Mouse (Mus musculus) MEL (cell line): Measurements from ENCODE around the gene Wnt2b. TPM values are rescaled to one million over a fixed set of nuclear protein-coding genes. Genes with fewer than 3 reads are reported as not detected.

Source experiments
- DNase-seq: peaks from one replicate; pipeline ENCODE4 v3.0.0; 2011; ENCODE audit warnings: low read depth, low spot score
- H3K27ac ChIP-seq: 2 replicates; pipeline ENCODE4 v1.5.1; 2012; ENCODE audit warnings: low read depth, mild to moderate bottlenecking, control low read depth, low read length, moderate library complexity; ENCODE audit not compliant: control insufficient read depth
- H3K27me3 ChIP-seq, 2 experiments: fragments of 150-350 bp in 1 of 2; sonication (generic) in 1 of 2; 2 replicates each; pipeline ENCODE4 v1.6.1; 2012; ENCODE audit warnings: low read length in 2 of 2, mild to moderate bottlenecking in 2 of 2, improper control_type of control experiment in 1 of 2, moderate library complexity in 1 of 2; ENCODE audit not compliant: insufficient read depth in 2 of 2, control insufficient read depth in 1 of 2
- H3K36me3 ChIP-seq, 2 experiments: 2 replicates each; pipeline ENCODE4 v1.6.1; 2012 to 2014; ENCODE audit warnings: low read length in 2 of 2, improper control_type of control experiment in 1 of 2, inconsistent platforms in 1 of 2, mild to moderate bottlenecking in 1 of 2; ENCODE audit not compliant: insufficient read depth in 2 of 2, control insufficient read depth in 1 of 2
- H3K4me1 ChIP-seq, 2 experiments: fragments of 150-350 bp in 1 of 2; sonication (generic) in 1 of 2; 2 replicates each; pipeline ENCODE4 v1.6.1; 2012; ENCODE audit warnings: low read length in 2 of 2, improper control_type of control experiment in 1 of 2, mild to moderate bottlenecking in 1 of 2; ENCODE audit not compliant: insufficient read depth in 2 of 2, control insufficient read depth in 1 of 2
- H3K4me3 ChIP-seq, 2 experiments: fragments of 150-350 bp in 1 of 2; sonication (generic) in 1 of 2; 2 replicates each; pipeline ENCODE4 v1.5.1; 2012; ENCODE audit warnings: low read depth in 2 of 2, low read length in 2 of 2, mild to moderate bottlenecking in 2 of 2, moderate library complexity in 2 of 2, control low read depth in 1 of 2, improper control_type of control experiment in 1 of 2; ENCODE audit not compliant: control insufficient read depth in 1 of 2, insufficient read depth in 1 of 2
- H3K79me2 ChIP-seq: 2 replicates; pipeline ENCODE4 v1.6.1; 2012; ENCODE audit warnings: mild to moderate bottlenecking, low read length, moderate library complexity; ENCODE audit not compliant: control insufficient read depth, poor library complexity, insufficient read depth
- H3K9ac ChIP-seq: 2 replicates; pipeline ENCODE4 v1.6.1; 2012; ENCODE audit warnings: low read depth, mild to moderate bottlenecking, control low read depth, low read length, moderate library complexity; ENCODE audit not compliant: control insufficient read depth, poor library complexity, severe bottlenecking
- H3K9me3 ChIP-seq: fragments of 150-350 bp; sonication (generic); replicated peaks from 2 replicates; pipeline ENCODE4 v1.6.1; 2012; ENCODE audit warnings: mild to moderate bottlenecking, low read length, improper control_type of control experiment, moderate library complexity; ENCODE audit not compliant: insufficient read depth
- BHLHE40 ChIP-seq: IDR thresholded peaks from 2 replicates; pipeline ENCODE4 v1.6.1; 2012; ENCODE audit warnings: low read depth, mild to moderate bottlenecking, inconsistent platforms, low read length, improper control_type of control experiment, borderline replicate concordance
- CHD1 ChIP-seq: IDR thresholded peaks from 2 replicates; pipeline ENCODE4 v1.6.1; 2012; ENCODE audit warnings: low read depth, mild to moderate bottlenecking, inconsistent platforms, low read length, improper control_type of control experiment
- CHD2 ChIP-seq: IDR thresholded peaks from 2 replicates; pipeline ENCODE4 v1.6.1; 2011; ENCODE audit warnings: low read length, improper control_type of control experiment
- CTCF ChIP-seq, 3 experiments: IDR thresholded peaks in 2 of 3; conservative IDR thresholded peaks in 1 of 3; 2 replicates each; pipeline ENCODE4 v1.5.1; 2011 to 2012; ENCODE audit warnings: low read length in 3 of 3, low read depth in 2 of 3, mild to moderate bottlenecking in 2 of 3, improper control_type of control experiment in 1 of 3, inconsistent platforms in 1 of 3, mixed read lengths in 1 of 3, moderate library complexity in 1 of 3; ENCODE audit not compliant: control insufficient read depth in 1 of 3, insufficient read depth in 1 of 3, poor library complexity in 1 of 3, severe bottlenecking in 1 of 3
- ELF1 ChIP-seq: IDR thresholded peaks from 2 replicates; pipeline ENCODE4 v1.6.1; 2014; ENCODE audit warnings: low read depth, mild to moderate bottlenecking, inconsistent platforms, low read length, improper control_type of control experiment, moderate library complexity
- EP300 ChIP-seq, 2 experiments: IDR thresholded peaks; 2 replicates each; pipeline ENCODE4 v1.6.1; 2011; ENCODE audit warnings: improper control_type of control experiment in 2 of 2, low read length in 2 of 2, low read depth in 1 of 2, mild to moderate bottlenecking in 1 of 2
- GABPA ChIP-seq: IDR thresholded peaks from 2 replicates; pipeline ENCODE4 v1.6.1; 2012; ENCODE audit warnings: low read depth, mild to moderate bottlenecking, inconsistent platforms, low read length, improper control_type of control experiment, moderate library complexity
- GATA1 ChIP-seq: IDR thresholded peaks from 2 replicates; pipeline ENCODE4 v1.6.1; 2011; ENCODE audit warnings: low read depth, low read length, improper control_type of control experiment
- HCFC1 ChIP-seq: IDR thresholded peaks from 2 replicates; pipeline ENCODE4 v1.6.1; 2012; ENCODE audit warnings: low read depth, mild to moderate bottlenecking, inconsistent platforms, low read length, improper control_type of control experiment, moderate library complexity
- KAT2A ChIP-seq: conservative IDR thresholded peaks from 2 replicates; pipeline ENCODE4 v1.6.1; 2012; ENCODE audit warnings: low read depth, low read length, improper control_type of control experiment, inconsistent platforms
- MAFK ChIP-seq: IDR thresholded peaks from 2 replicates; pipeline ENCODE4 v1.6.1; 2011; ENCODE audit warnings: low read depth, mild to moderate bottlenecking, low read length, improper control_type of control experiment, borderline replicate concordance
- MAX ChIP-seq: IDR thresholded peaks from 2 replicates; pipeline ENCODE4 v1.6.1; 2011; ENCODE audit warnings: low read length, improper control_type of control experiment
- MXI1 ChIP-seq: IDR thresholded peaks from 2 replicates; pipeline ENCODE4 v1.6.1; 2011; ENCODE audit warnings: mild to moderate bottlenecking, low read depth, low read length, improper control_type of control experiment
- MYB ChIP-seq: IDR thresholded peaks from 2 replicates; pipeline ENCODE4 v1.6.1; 2011; ENCODE audit warnings: mild to moderate bottlenecking, low read depth, low read length, improper control_type of control experiment
- NRF1 ChIP-seq: IDR thresholded peaks from 2 replicates; pipeline ENCODE4 v1.6.1; 2014; ENCODE audit warnings: low read depth, mild to moderate bottlenecking, inconsistent platforms, low read length, improper control_type of control experiment, moderate library complexity; ENCODE audit not compliant: poor library complexity, insufficient read depth, severe bottlenecking
- POLR2A ChIP-seq, 2 experiments: IDR thresholded peaks; 2 replicates each; pipeline ENCODE4 v1.6.1; 2011 to 2012; ENCODE audit warnings: low read length in 2 of 2, mild to moderate bottlenecking in 2 of 2, control low read depth in 1 of 2, improper control_type of control experiment in 1 of 2, low read depth in 1 of 2, moderate library complexity in 1 of 2; ENCODE audit not compliant: control insufficient read depth in 1 of 2, insufficient read depth in 1 of 2, poor library complexity in 1 of 2
- RAD21 ChIP-seq: IDR thresholded peaks from 2 replicates; pipeline ENCODE4 v1.6.1; 2011; ENCODE audit warnings: mild to moderate bottlenecking, low read depth, low read length, improper control_type of control experiment
- RCOR1 ChIP-seq: IDR thresholded peaks from 2 replicates; pipeline ENCODE4 v1.6.1; 2012; ENCODE audit warnings: low read depth, mild to moderate bottlenecking, inconsistent platforms, low read length, improper control_type of control experiment
- SIN3A ChIP-seq: IDR thresholded peaks from 2 replicates; pipeline ENCODE4 v1.6.1; 2012; ENCODE audit warnings: low read length, improper control_type of control experiment, inconsistent platforms
- TAL1 ChIP-seq: IDR thresholded peaks from 2 replicates; pipeline ENCODE4 v1.6.1; 2012; ENCODE audit warnings: mild to moderate bottlenecking, inconsistent platforms, low read length, moderate library complexity, mixed read lengths
- TBP ChIP-seq: IDR thresholded peaks from 2 replicates; pipeline ENCODE4 v1.8.0; 2011; ENCODE audit warnings: low read depth, low read length, improper control_type of control experiment
- TCF12 ChIP-seq: IDR thresholded peaks from 2 replicates; pipeline ENCODE4 v1.6.1; 2014; ENCODE audit warnings: low read depth, mild to moderate bottlenecking, inconsistent platforms, low read length, improper control_type of control experiment, moderate library complexity
- UBTF ChIP-seq: IDR thresholded peaks from 2 replicates; pipeline ENCODE4 v1.6.1; 2012; ENCODE audit warnings: low read depth, mild to moderate bottlenecking, inconsistent platforms, low read length, improper control_type of control experiment, moderate library complexity, borderline replicate concordance; ENCODE audit not compliant: insufficient read depth
- USF1 ChIP-seq: IDR thresholded peaks from 2 replicates; pipeline ENCODE4 v1.6.1; 2014; ENCODE audit warnings: low read depth, mild to moderate bottlenecking, inconsistent platforms, low read length, improper control_type of control experiment, moderate library complexity
- ZMIZ1 ChIP-seq: IDR thresholded peaks from 2 replicates; pipeline ENCODE4 v1.6.1; 2012; ENCODE audit warnings: low read depth, mild to moderate bottlenecking, inconsistent platforms, low read length, improper control_type of control experiment, moderate library complexity
- polyA plus RNA-seq, 2 experiments: library from polyadenylated mRNA; stranded (reverse) in 1 of 2; unstranded in 1 of 2; fragments of >175 nt in 1 of 2; fragments of >200 nt in 1 of 2; gene quantifications; 2 replicates each; pipeline versions ENCODE4 v1.2.1 to v1.2.4; 2012; ENCODE audit warnings: low replicate concordance in 2 of 2, low read depth in 1 of 2; ENCODE audit not compliant: insufficient read length in 2 of 2, insufficient read depth in 1 of 2, missing spikeins in 1 of 2
- total RNA-seq: library from RNA; depleted of rRNA; stranded (reverse); fragments of 300-350 nt; gene quantifications from 2 replicates; pipeline ENCODE4 v1.2.3, GENCODE M21; 2012

Gene Wnt2b
- total and polyA plus RNA-seq, 3 experiments: 0.31 TPM; not detected in 2

DNA sequence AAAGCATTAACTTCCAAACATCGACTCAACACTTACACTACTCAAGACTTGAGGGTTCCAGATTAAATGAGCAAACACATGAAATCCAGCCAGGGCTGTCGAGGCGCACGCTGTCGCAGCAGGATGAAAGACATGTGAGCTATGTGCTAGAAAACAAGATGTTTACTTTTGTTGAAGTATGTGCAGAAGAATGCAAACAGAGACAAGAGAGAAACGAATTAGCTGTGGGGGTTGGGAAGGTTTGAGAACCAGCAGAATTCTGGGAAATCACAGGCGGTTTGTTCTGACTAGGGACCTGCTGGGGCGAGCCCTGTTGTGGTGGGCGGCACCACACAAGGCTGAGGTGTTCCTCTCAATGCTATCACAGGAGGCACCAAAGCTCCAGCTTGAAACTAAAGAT, 46.3 kb upstream of the Wnt2b start:
- H3K9me3 ChIP-seq: no peaks in the 10 kb centered on the region
- no peak for DNase-seq
- TF ChIP-seq MYB (no peak), GATA1 (no peak), KAT2A (no peak), GABPA (no peak), ZMIZ1 (no peak), NRF1 (no peak), CHD2 (no peak), BHLHE40 (no peak), CTCF (IDR thresholded peaks at IDR 0.05 in 2 of 3, conservative IDR thresholded peaks at IDR 0.05 in 1 of 3; ENCODE audit: control insufficient read depth in 1 of 3, insufficient read depth in 1 of 3, low read depth in 2 of 3, low read length in 3 of 3, poor library complexity in 1 of 3, severe bottlenecking in 1 of 3) (no peak), EP300 (IDR thresholded peaks at IDR 0.05; ENCODE audit: low read depth in 1 of 2, low read length in 2 of 2) (no peak), CHD1 (no peak), MAX (no peak), ELF1 (no peak), TAL1 (no peak)
- peaks cover 1 to 2% of the 10 kb centered on the region in 2 experiments; a peak in 3 of 4 replicates for H3K27me3 ChIP-seq
- H3K4me1 ChIP-seq: no peaks in the 10 kb centered on the region
- no peak overlapping the region for H3K4me3 ChIP-seq
- H3K27ac ChIP-seq: no peak overlapping the region
- no peaks in the 10 kb centered on the region for H3K36me3 ChIP-seq
- H3K79me2 ChIP-seq: no peaks in the 10 kb centered on the region
- H3K9ac ChIP-seq: no peak overlapping the region

DNA sequence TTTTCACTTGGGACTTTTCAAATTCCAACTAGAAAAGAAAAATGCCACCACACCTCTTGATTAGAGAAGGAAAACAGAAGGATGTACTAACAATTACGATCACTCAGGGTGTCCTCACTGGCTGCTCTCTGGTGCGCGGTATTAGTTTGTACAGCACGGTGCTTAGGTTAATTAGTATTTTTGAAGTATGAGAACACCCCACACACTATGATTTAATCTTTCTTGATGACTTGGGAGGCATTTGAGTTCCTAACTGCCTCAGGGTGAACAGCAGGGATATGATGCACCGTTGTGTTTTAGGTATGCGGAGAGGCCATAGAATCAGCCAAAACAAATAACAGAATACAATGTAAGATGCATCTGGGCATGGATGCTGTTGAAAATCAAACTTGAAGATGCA, 44.4 kb upstream of the Wnt2b start:
- no peak for DNase-seq
- Histone ChIP-seq H3K27me3 (peaks cover 0 to 2% of the 10 kb centered on the region in 2 experiments; a peak in 1 of 4 replicates), H3K9ac (no peak overlapping the region), H3K4me1 (no peaks in the 10 kb centered on the region), H3K9me3 (no peaks in the 10 kb centered on the region), H3K36me3 (no peaks in the 10 kb centered on the region), H3K27ac (no peak overlapping the region), H3K4me3 (no peak overlapping the region), H3K79me2 (no peaks in the 10 kb centered on the region)
- TF ChIP-seq TBP: no peak
- no peak for TF ChIP-seq TAL1
- no peak for TF ChIP-seq TCF12
- no peak for TF ChIP-seq MAFK
- TF ChIP-seq SIN3A: no peak
- no peak for TF ChIP-seq KAT2A
- no peak for TF ChIP-seq POLR2A (IDR thresholded peaks at IDR 0.05; ENCODE audit: control insufficient read depth in 1 of 2, insufficient read depth in 1 of 2, low read depth in 1 of 2, low read length in 2 of 2, poor library complexity in 1 of 2)
- TF ChIP-seq CHD1: no peak
- no peak for TF ChIP-seq ZMIZ1
- TF ChIP-seq NRF1: no peak
- TF ChIP-seq MXI1: no peak
- no peak for TF ChIP-seq EP300 (IDR thresholded peaks at IDR 0.05; ENCODE audit: low read depth in 1 of 2, low read length in 2 of 2)
- TF ChIP-seq CHD2: no peak
- no peak for TF ChIP-seq RAD21
- no peak for TF ChIP-seq HCFC1
- no peak for TF ChIP-seq MYB
- no peak for TF ChIP-seq RCOR1
- TF ChIP-seq UBTF: no peak
- TF ChIP-seq USF1: no peak
- TF ChIP-seq, all 39 proteins: peak for 0
